Mouse (Mus musculus): ENCODE results near the gene Cfap97d1. TPM values are rescaled to one million over a fixed set of nuclear protein-coding genes. Genes with fewer than 3 reads are reported as not detected.

The Cfap97d1 gene
- total RNA-seq, 2 experiments from 2014 or later, result not detected

GRCm38 (mm10) chr11:101963473-101964291 is 20.4 kb upstream of the Cfap97d1 start:
- DNase-seq (ENCODE audit: extremely low spot score in 1 of 2, low spot score in 2 of 2), result no peak
- TF ChIP-seq CTCF (IDR thresholded peaks at IDR 0.05), result no peak
- peak overlapping the region; percentile 49 for H3K4me3 ChIP-seq
- intact Hi-C loops (cut with DNase I), result no loop called here
- H3K27ac ChIP-seq, result no peak overlapping the region

DNA sequence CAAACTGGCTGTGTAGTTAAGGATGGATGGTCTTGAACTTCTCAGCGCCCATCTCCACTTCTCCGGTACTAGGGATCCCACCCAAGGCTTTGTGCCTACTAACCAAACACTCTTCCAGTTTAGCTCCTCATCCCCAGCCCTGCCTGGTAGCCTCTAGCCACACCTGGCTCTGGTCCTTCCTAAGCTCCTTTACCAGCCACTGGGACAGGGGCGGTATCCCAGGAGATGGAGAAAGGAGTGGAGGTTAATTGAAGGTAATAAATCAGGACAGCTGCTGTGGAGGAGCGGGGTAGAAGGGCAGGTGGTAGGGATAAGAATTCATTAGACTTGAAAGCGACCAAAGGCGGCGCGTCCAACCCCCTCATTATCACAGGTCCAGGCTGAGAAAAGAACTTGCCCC is 19.4 kb upstream of the Cfap97d1 start:
- Histone ChIP-seq H3K4me3 (no peak overlapping the region), H3K27ac (no peak overlapping the region)
- TF ChIP-seq CTCF (IDR thresholded peaks at IDR 0.05), result no peak
- no peak for DNase-seq (ENCODE audit: extremely low spot score in 1 of 2, low spot score in 2 of 2)
- intact Hi-C loops (cut with DNase I), result no loop called here

DNA sequence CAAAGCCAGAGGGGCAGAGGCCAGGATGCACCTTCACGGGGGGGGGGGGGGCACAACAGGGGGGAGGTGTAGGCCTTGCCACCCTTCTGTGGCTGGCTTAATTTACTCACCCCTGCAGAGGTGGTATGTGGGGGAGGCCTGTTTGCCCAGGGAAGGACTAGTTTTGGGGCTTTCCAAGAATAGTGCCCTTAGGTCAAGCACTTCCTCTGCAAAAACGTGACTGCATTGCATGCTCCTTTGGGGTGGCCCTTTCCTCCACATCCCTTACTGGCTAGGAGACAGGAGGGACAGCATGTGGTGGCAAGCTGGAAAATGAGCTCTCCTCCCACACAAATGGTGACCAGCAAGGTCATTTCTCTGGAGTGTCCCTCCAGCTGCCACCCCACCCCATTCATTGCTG is 18.5 kb upstream of the Cfap97d1 start:
- Histone ChIP-seq H3K4me3 (no peak overlapping the region), H3K27ac (no peak overlapping the region)
- no peak for DNase-seq (ENCODE audit: extremely low spot score in 1 of 2, low spot score in 2 of 2)
- intact Hi-C loops (cut with DNase I), result no loop called here
- TF ChIP-seq CTCF (IDR thresholded peaks at IDR 0.05), result no peak

DNA sequence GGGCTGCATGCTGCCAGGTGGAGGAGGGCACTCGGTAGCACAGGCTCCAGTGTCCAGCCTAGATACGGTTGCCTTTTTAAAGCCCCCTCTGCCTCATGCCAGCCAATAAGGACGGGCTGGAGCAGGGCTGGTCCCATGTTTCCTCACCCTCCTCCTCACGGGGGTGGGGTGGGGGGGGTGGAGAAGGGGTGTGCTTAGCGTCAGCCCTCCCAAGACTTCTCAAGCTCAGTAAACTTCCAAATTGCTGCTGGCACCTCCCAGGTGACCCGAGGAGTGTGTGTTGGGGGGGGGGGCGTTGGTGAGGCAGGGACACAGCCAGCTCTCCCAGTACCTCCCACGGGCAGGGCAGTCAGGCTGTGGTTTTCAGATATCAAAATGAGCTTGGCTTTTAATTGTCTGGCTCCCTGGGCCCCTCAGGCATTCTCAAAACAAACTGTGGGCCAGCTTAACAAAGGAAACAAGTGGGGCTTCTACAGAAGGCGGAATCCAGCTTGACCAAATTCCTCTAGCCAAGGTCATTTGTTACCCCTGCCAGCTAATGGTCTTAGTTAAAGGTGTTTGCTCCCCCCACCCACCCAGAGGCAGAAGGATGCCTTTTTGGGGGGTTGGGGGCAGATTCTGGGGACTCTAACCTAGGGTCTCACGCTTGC is 17.0 kb upstream of the Cfap97d1 start, which contains the start of gene Sost:
Sost (minus strand) TSS at position 51 of the 650 bp plus-strand sequence.
- intact Hi-C loops (cut with DNase I), result no loop called here
- no peak for TF ChIP-seq CTCF (IDR thresholded peaks at IDR 0.05)
- DNase-seq (ENCODE audit: extremely low spot score in 1 of 2, low spot score in 2 of 2), result no peak

GRCm38 (mm10) chr11:101968311-101968710 is 15.8 kb upstream of the Cfap97d1 start:
- DNase-seq (ENCODE audit: extremely low spot score in 1 of 2, low spot score in 2 of 2), result no peak
- intact Hi-C loops (cut with DNase I), result loop anchor here (1.0 to 2.0 kb wide), 2 partner anchors 49 to 156 kb away; no protein-coding TSS in a partner anchor
- TF ChIP-seq CTCF (IDR thresholded peaks at IDR 0.05), result no peak
- Histone ChIP-seq H3K4me3 (no peak overlapping the region), H3K27ac (no peak overlapping the region)

More for the DNA sequence above, 17.0 kb upstream of the Cfap97d1 start, which contains the start of gene Sost:
- H3K4me3 ChIP-seq, result no peak within 1 kb of the TSS
- H3K27ac ChIP-seq, result no peak within 1 kb of the TSS

GRCm38 (mm10) chr11:101968791-101969190 is 15.3 kb upstream of the Cfap97d1 start:
- Histone ChIP-seq H3K27ac (no peak overlapping the region), H3K4me3 (no peak overlapping the region)
- peak; percentile 76 to 80 for DNase-seq (ENCODE audit: extremely low spot score in 1 of 2, low spot score in 2 of 2)
- peak; percentile 95 for TF ChIP-seq CTCF (IDR thresholded peaks at IDR 0.05)
- intact Hi-C loops (cut with DNase I), result loop anchor here (1.0 to 2.0 kb wide), 2 partner anchors 49 to 156 kb away; no protein-coding TSS in a partner anchor

GRCm38 (mm10) chr11:101969835-101970234 is 14.2 kb upstream of the Cfap97d1 start:
- H3K4me3 ChIP-seq, result no peak overlapping the region
- DNase-seq (ENCODE audit: extremely low spot score in 1 of 2, low spot score in 2 of 2), result no peak
- no peak overlapping the region for H3K27ac ChIP-seq
- intact Hi-C loops (cut with DNase I), result loop anchor here (2.0 kb wide), 1 partner anchor 157 kb away; no protein-coding TSS in a partner anchor
- no peak for TF ChIP-seq CTCF (IDR thresholded peaks at IDR 0.05)

DNA sequence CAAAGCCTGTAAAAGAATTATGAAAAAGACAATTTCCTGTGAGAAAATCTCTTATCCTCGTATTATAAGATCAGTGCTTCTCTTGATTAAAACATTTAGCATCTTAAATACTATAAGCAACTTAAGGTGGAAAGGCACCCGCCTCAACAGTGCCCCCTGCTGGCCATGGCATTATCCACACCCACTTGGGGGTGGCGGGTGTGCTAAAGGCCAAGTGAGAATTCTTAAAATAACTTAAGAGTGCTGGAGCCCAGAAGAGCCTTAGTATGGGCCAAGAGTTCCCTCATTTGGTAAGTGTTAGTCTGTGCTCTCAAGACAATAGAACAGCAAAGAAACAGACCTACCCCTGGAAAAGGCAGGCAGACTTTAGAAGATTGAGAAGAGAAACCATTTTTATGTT is 12.7 kb upstream of the Cfap97d1 start:
- DNase-seq (ENCODE audit: extremely low spot score in 1 of 2, low spot score in 2 of 2), result no peak
- intact Hi-C loops (cut with DNase I), result no loop called here
- no peak overlapping the region for H3K27ac ChIP-seq
- H3K4me3 ChIP-seq, result no peak overlapping the region
- TF ChIP-seq CTCF (IDR thresholded peaks at IDR 0.05), result peak; percentile 90

DNA sequence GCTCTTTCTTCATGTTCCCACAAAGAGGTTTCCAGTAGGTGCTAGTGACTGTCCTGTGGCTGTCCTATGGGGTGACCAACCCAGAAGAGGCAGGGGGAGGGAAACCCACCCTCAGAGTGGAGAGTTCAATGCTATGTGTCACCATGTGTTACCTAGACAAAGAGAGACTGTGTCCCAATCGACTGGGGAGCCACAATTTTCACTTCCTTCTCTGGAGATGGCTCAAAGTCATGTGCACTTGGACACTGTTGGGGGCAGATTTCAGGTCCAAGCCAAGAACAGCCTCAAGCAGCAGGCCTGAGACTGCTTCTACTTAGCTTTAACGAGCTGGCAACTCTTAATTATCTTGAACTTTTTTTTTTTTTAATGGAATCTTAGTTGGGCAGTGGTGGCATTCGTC is 12.0 kb upstream of the Cfap97d1 start:
- TF ChIP-seq CTCF (IDR thresholded peaks at IDR 0.05), result no peak
- intact Hi-C loops (cut with DNase I), result no loop called here
- H3K4me3 ChIP-seq, result no peak overlapping the region
- H3K27ac ChIP-seq, result no peak overlapping the region
- DNase-seq (ENCODE audit: extremely low spot score in 1 of 2, low spot score in 2 of 2), result no peak

DNA sequence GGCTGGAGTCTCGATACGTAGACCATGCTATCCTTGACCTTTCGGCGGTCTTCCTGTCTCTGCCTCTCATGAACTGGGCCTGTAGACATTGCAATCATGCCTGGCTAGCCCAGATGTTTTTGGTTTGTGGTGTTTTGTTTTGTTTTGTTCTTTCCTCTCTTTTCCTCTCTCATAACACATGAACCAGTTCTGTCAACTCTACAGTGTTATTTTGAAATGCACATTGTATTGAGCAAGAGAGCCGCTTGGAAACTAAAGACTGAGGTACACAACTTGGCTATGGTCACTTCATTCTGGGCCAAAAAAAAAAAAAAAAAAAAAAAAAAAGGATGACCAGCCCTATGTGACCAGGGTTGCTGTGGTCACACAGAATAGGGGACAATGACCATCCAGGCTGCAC is 11.4 kb upstream of the Cfap97d1 start:
- no peak for TF ChIP-seq CTCF (IDR thresholded peaks at IDR 0.05)
- no peak for DNase-seq (ENCODE audit: extremely low spot score in 1 of 2, low spot score in 2 of 2)
- H3K4me3 ChIP-seq, result no peak overlapping the region
- H3K27ac ChIP-seq, result no peak overlapping the region
- intact Hi-C loops (cut with DNase I), result no loop called here

DNA sequence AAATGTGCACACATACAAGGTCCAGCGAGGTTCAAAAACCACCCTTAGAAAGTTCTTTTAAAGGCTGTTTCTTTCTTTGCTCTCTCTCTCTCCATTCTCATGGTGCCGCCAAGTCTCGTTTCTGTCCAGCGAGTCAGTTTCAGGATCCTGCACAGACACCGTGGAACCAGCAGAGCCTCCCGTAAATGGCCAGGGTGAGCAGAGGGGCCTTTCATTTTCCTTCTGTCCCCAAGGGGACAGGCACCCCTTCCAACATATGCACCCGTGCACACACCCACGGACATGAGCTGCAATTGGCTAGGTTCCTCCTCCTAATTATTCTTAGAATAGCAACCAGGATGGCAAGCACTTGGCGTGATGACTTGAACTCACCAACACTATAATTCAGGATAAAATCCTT is 10.6 kb upstream of the Cfap97d1 start:
- intact Hi-C loops (cut with DNase I), result no loop called here
- Histone ChIP-seq H3K27ac (no peak overlapping the region), H3K4me3 (no peak overlapping the region)
- no peak for TF ChIP-seq CTCF (IDR thresholded peaks at IDR 0.05)
- no peak for DNase-seq (ENCODE audit: extremely low spot score in 1 of 2, low spot score in 2 of 2)

GRCm38 (mm10) chr11:101974181-101974580 is 9.9 kb upstream of the Cfap97d1 start:
- H3K4me3 ChIP-seq, result no peak overlapping the region
- intact Hi-C loops (cut with DNase I), result no loop called here
- TF ChIP-seq CTCF (IDR thresholded peaks at IDR 0.05), result no peak
- H3K27ac ChIP-seq, result no peak overlapping the region
- DNase-seq (ENCODE audit: extremely low spot score in 1 of 2, low spot score in 2 of 2), result no peak
